Mouse (Mus musculus) colon, adult 2 months (tissue): ENCODE data around the gene Ammecr1. TPM values are rescaled to one million over a fixed set of nuclear protein-coding genes. Genes with fewer than 3 reads are reported as not detected.

Experiments used
- polyA plus RNA-seq: library from polyadenylated mRNA; depleted of rRNA; stranded (reverse); fragments of >200 nt; gene quantifications from 2 replicates; pipeline ENCODE4 v1.2.3, GENCODE M21; 2012; rRNA removed

Ammecr1 gene
- polyA plus RNA-seq, result 1.8 and 1.9 TPM in 2 replicates

DNA sequence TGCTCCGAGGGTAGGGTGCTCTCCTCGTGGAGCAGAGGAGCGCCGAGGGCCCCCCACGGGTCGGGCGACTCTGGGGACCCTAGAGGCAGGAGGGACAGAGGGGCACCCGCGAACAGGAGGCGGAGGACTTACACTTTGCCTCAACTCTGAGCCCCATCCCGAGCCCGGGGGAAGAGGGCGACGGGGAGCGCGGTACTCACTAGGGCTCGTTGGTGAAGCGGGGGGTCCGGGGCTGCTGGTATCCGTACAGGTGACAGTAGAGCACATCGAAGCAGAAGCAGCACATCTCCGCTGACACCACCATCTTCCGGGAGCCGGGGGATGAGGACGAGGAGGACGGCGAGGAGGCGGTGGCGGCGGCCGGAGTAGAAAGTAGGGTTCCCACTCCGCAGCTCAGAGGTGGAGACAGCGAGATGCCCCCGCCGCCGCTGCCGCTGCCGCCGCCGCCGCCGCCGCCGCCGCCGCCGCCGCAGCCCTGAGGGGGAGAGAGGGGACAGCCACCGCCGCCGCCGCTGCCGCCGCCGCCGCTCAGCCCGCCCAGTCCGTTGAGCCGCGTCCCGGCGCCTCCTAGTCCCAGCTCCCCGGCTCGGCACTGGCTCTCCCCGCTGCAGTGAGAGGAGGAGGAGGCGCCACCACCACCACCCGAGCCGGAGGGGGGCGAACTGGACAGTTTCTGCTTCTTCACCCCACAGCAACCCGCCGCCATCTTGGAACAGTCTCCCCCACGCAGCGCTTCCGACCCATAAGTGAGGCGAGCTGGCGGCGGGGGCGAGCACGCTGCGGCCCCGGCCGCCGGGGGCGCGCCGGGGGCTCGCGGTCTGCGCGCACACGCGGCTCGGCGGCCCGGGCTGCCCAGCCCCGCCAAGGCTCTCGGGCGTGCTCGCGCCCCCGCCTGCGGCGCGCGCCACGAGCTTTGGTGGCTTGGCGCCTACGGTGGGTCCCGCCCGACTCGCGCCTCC lies at the start of gene Ammecr1:
Ammecr1 (minus strand) TSS at position 721 of the 959 bp plus-strand sequence.

Other genes starting within 250 kb of the Ammecr1 start
- 0.07 and 0.10 TPM in 2 replicates for gene Rtl9, start 132.9 kb upstream of the Ammecr1 start, polyA plus RNA-seq